Mouse (Mus musculus): ENCODE measurements around the gene Ccdc6.

Ccdc6 gene

DNA sequence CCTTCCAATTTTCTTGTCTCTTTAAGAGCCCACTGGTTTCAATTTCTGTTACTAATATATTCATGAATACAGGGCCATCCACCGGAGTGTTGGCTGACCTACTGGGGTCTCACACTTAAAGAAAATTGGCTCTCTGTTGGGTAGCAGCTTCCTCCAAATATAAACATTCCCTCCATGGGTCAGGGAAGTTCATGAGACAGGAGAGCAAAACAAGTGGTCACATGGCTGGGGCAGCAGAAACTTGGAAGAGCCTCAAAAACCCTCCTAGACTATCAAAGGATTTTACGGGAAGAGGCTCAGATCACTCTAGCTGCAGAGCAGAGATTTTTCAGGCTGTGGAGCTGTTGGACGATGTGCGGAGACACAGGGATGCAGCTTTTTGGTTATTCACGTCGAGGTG, 128.8 kb downstream of the Ccdc6 start:
- no peak for DNase-seq

DNA sequence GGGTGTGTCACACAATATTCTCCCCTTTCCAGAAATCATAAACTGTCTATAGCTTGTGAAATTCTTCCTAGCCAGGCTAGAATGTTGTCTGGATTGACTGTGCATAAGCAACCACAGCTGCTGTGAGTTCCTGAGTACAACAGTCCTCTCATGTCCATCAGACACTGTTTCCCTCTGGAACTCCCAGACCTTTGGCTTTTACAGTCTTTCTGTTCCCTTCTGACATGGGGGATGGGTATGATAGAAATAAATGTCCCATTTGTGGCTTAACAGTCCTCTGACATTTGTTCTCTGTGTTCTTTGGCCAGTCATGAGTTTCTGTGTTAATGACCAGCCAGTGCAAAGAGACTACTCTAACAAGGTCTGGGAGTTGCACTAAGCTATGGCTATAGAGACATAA, 129.7 kb downstream of the Ccdc6 start:
- DNase-seq, result no peak

DNA sequence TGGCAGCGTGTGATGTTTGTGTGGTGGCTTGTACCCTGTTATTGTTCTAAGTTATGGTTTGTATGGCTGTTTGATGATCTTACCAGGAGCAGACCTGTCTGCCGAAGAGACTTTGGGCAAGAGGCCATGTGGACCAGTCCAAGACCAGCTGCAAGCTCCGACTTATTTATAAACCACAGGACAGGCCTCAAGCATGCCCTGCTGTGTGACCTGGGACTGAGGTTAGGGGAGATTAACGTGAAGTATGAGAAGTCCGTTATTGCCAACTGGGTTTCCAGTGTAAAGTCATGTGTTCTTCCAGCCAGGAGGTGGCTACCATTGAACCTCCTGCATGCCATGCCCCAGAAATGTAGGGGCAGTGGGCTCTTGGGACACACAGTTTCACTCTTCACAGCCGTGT, 133.4 kb downstream of the Ccdc6 start:
- no peak for DNase-seq

DNA sequence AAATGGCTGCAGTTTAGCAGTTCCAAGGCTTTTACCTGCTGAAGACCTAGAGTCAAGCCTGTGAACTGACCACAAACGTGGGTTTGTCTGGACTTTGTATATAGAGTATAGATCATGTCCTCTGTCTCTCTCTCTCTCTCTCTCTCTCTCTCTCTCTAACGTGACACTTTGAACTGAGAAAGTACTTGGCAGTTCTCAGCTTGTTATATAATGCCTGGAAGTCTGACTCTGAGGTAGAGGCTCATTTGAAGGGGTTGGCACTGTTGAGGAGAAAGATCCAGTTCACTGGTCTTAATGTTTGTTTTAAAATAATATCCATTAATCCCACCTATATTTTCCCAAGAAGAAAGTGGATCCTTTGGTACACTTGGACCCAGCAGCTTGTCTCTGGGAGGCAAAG, 141.0 kb downstream of the Ccdc6 start:
- no peak for DNase-seq
